Mouse (Mus musculus) embryonic facial prominence, embryonic 13.5 days (tissue): ENCODE data around the gene Polr1d. TPM values are rescaled to one million over a fixed set of nuclear protein-coding genes. Genes with fewer than 3 reads are reported as not detected.

ENCODE experiments used
- ATAC-seq: fragments of 200-750 bp; cut with Nextera tagmentation; 2 replicates; pipeline ENCODE4 v1.8.0; 2017; ENCODE audit warnings: low read depth; ENCODE audit not compliant: insufficient number of reproducible peaks, insufficient read depth, low FRiP score, low TSS enrichment
- H3K27ac ChIP-seq: fragments of 300-500 bp; sonication (generic); 2 replicates; pipeline ENCODE4 v1.5.1; 2015; ENCODE audit warnings: moderate library complexity, mild to moderate bottlenecking, inconsistent platforms
- H3K27me3 ChIP-seq: fragments of 300-500 bp; sonication (generic); 2 replicates; pipeline ENCODE4 v1.6.1; 2015; ENCODE audit warnings: mild to moderate bottlenecking, inconsistent platforms
- H3K36me3 ChIP-seq: fragments of 300-500 bp; sonication (generic); 2 replicates; pipeline ENCODE4 v1.6.1; 2015; ENCODE audit warnings: mild to moderate bottlenecking, inconsistent platforms
- H3K4me1 ChIP-seq: fragments of 300-500 bp; sonication (generic); 2 replicates; pipeline ENCODE4 v1.6.1; 2015; ENCODE audit warnings: inconsistent platforms
- H3K4me2 ChIP-seq: fragments of 300-500 bp; sonication (generic); 2 replicates; pipeline ENCODE4 v1.6.1; 2015; ENCODE audit warnings: moderate library complexity, mild to moderate bottlenecking, inconsistent platforms
- H3K4me3 ChIP-seq: fragments of 300-500 bp; sonication (generic); 2 replicates; pipeline ENCODE4 v1.5.1; 2015; ENCODE audit warnings: mild to moderate bottlenecking, inconsistent platforms
- H3K9ac ChIP-seq: fragments of 300-500 bp; sonication (generic); 2 replicates; pipeline ENCODE4 v1.6.1; 2015; ENCODE audit warnings: mild to moderate bottlenecking, inconsistent platforms
- H3K9me3 ChIP-seq: fragments of 300-500 bp; sonication (generic); 2 replicates; pipeline ENCODE4 v1.6.1; 2016; ENCODE audit warnings: inconsistent platforms
- WGBS: fragments of 180-500 bp; shearing (Covaris S2); methylation state at CpG from one replicate; pipeline ENCODE4 v1.1.7; 2015; ENCODE audit warnings: mixed read lengths; 5-methylcytosine and 5-hydroxymethylcytosine counted together
- polyA plus RNA-seq: library from polyadenylated mRNA; unstranded; fragments of >200 nt; fragmentation: Nextera tagmentation; extraction: Ambion mirVana; gene quantifications from 2 replicates; pipeline ENCODE4 v1.2.1, GENCODE M21; 2015

Gene Polr1d
- 116 and 127 TPM in 2 replicates for polyA plus RNA-seq

- peak within 1 kb of the TSS; percentile 82 for H3K4me3 ChIP-seq
- H3K4me2 ChIP-seq, result peak within 1 kb of the TSS; percentile 90
- WGBS, result under 1% methylated on average over 15 of the region's 17 CpGs
- no peaks in the 10 kb centered on the region for H3K9me3 ChIP-seq
- peaks cover 23% of the 10 kb centered on the region for H3K4me1 ChIP-seq
- H3K27ac ChIP-seq, result peak within 1 kb of the TSS; percentile 94
- H3K36me3 ChIP-seq, result peaks cover 15% of the 10 kb centered on the region; the same call in 1 of the 2 replicates
- peak within 1 kb of the TSS; percentile 88 for H3K9ac ChIP-seq
- ATAC-seq, result peak; percentile 41
- H3K27me3 ChIP-seq, result no peaks in the 10 kb centered on the region
Observed at GRCm38 (mm10) chr5:147076799-147077165, at the start of gene Polr1d. Gene Polr1d (plus strand): TSS chr5:147077050.

GRCm38 (mm10) chr5:147031281-147031680 lies 45.6 kb upstream of the Polr1d start:
- H3K4me2 ChIP-seq, result no peak overlapping the region
- H3K9me3 ChIP-seq, result no peaks in the 10 kb centered on the region
- no peaks in the 10 kb centered on the region for H3K27me3 ChIP-seq
- 87% methylated on average over 14 of the region's 14 CpGs for WGBS
- no peak for ATAC-seq
- no peak overlapping the region for H3K9ac ChIP-seq
- H3K4me3 ChIP-seq, result no peak overlapping the region
- 0 out of 2 replicates have a peak, but pooled peaks cover 2% of the 10 kb centered on the region for H3K4me1 ChIP-seq
- no peak overlapping the region for H3K27ac ChIP-seq
- H3K36me3 ChIP-seq, result peaks cover 49% of the 10 kb centered on the region

DNA sequence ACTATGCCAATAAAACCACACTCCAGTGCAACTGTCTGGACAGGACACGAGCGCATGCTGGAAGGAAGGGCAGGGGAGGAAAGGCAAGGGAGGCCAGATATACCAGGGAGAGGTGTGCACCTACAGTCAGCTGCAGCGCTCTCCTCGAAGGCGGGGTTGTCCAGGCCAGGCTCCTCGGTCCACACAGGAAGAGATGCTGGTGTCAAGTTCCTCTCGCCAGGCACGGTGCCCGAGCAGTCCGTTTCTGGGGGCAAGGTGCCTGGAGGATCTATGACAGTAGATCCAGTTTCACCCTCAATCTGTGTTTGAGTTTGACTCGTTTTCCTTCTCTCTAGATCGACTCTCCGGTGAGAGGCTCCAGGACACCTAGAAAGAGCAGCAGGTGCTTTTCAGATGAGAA lies 43.7 kb upstream of the Polr1d start:
- Histone ChIP-seq H3K27ac (no peak overlapping the region), H3K9ac (no peak overlapping the region), H3K4me2 (no peak overlapping the region), H3K9me3 (no peaks in the 10 kb centered on the region), H3K4me3 (no peak overlapping the region), H3K4me1 (peaks cover 20% of the 10 kb centered on the region), H3K27me3 (no peaks in the 10 kb centered on the region), H3K36me3 (peaks cover 31% of the 10 kb centered on the region)
- WGBS, result 69% methylated on average over 13 of the region's 13 CpGs
- ATAC-seq, result no peak

DNA sequence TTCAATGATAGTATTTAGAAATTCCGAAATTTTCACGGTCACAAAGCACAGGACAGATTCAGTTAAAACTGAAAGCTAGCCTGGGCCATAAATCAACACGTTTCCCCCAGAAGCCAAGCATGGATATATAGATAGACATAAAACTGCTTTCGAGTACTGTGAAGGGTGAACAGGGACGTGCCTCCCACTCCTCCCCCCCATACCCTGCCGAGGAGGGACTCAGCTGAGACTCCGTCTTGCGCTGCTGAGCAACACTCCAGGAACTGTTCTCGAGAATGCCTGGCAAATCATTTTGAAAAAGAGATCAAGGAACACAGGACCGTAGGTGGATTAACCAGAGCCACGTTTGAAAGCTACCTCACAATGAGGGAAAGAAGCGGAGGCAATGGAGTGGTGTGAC lies 42.6 kb upstream of the Polr1d start:
- ATAC-seq, result no peak
- H3K9ac ChIP-seq, result no peak overlapping the region
- H3K4me3 ChIP-seq, result no peak overlapping the region
- no peaks in the 10 kb centered on the region for H3K27me3 ChIP-seq
- no peaks in the 10 kb centered on the region for H3K9me3 ChIP-seq
- H3K4me2 ChIP-seq, result no peak overlapping the region
- H3K36me3 ChIP-seq, result peaks cover 19% of the 10 kb centered on the region
- WGBS, result 80% methylated on average over 12 of the region's 12 CpGs
- H3K4me1 ChIP-seq, result peaks cover 26% of the 10 kb centered on the region
- H3K27ac ChIP-seq, result no peak overlapping the region

- no peak overlapping the region for H3K9ac ChIP-seq
Observed at GRCm38 (mm10) chr5:147035301-147035700, 41.5 kb upstream of the Polr1d start.

GRCm38 (mm10) chr5:147036028-147036427 lies 40.8 kb upstream of the Polr1d start:
- H3K9me3 ChIP-seq, result no peaks in the 10 kb centered on the region
- no peaks in the 10 kb centered on the region for H3K27me3 ChIP-seq
- 71% methylated on average over 10 of the region's 10 CpGs for WGBS
- no peak for ATAC-seq
- H3K4me1 ChIP-seq, result peaks cover 26% of the 10 kb centered on the region
- H3K36me3 ChIP-seq, result peaks cover 19% of the 10 kb centered on the region
- H3K9ac ChIP-seq, result no peak overlapping the region
- no peak overlapping the region for H3K27ac ChIP-seq
- H3K4me3 ChIP-seq, result no peak overlapping the region
- H3K4me2 ChIP-seq, result no peak overlapping the region

More at GRCm38 (mm10) chr5:147035301-147035700, 41.5 kb upstream of the Polr1d start:
- no peak for ATAC-seq
- Histone ChIP-seq H3K27me3 (no peaks in the 10 kb centered on the region), H3K27ac (no peak overlapping the region), H3K36me3 (peaks cover 19% of the 10 kb centered on the region), H3K4me1 (peaks cover 26% of the 10 kb centered on the region), H3K9me3 (no peaks in the 10 kb centered on the region), H3K4me2 (no peak overlapping the region), H3K4me3 (no peak overlapping the region)
- 85% methylated on average over 6 of the region's 6 CpGs for WGBS

GRCm38 (mm10) chr5:147036661-147037060 lies 40.2 kb upstream of the Polr1d start:
- H3K9me3 ChIP-seq, result no peaks in the 10 kb centered on the region
- no peak overlapping the region for H3K27ac ChIP-seq
- no peak overlapping the region for H3K4me3 ChIP-seq
- no peak overlapping the region for H3K9ac ChIP-seq
- H3K36me3 ChIP-seq, result peaks cover 20% of the 10 kb centered on the region
- H3K4me1 ChIP-seq, result peaks cover 26% of the 10 kb centered on the region
- ATAC-seq, result no peak
- H3K27me3 ChIP-seq, result no peaks in the 10 kb centered on the region
- no peak overlapping the region for H3K4me2 ChIP-seq
- WGBS, result 81% methylated on average over 5 of the region's 5 CpGs

DNA sequence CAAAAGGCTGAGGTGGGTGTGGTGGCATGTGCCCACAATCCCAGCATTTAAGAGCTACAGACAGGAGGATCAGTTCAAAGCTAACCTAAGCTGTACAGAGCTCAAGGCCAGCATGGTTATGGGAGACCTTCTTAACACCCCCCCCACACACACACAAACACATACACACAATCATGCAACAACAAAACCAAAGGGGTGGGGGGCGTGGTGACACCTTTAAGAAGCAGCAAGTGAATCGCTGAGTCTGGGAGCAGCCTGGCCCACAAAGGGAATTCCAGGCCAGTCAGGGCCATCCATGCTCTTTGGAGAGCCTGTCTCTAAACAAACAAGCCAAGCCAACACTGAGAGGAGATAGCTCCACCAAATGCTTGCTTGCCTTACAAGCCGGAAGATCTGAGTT lies 39.2 kb upstream of the Polr1d start:
- no peak overlapping the region for H3K9ac ChIP-seq
- peaks cover 16% of the 10 kb centered on the region for H3K36me3 ChIP-seq
- 0 out of 2 replicates have a peak overlapping the region, but pooled peaks have one; percentile 0 for H3K27ac ChIP-seq
- H3K9me3 ChIP-seq, result no peaks in the 10 kb centered on the region
- H3K27me3 ChIP-seq, result no peaks in the 10 kb centered on the region
- peaks cover 26% of the 10 kb centered on the region for H3K4me1 ChIP-seq
- no peak for ATAC-seq
- 68% methylated on average over 3 of the region's 3 CpGs for WGBS
- no peak overlapping the region for H3K4me2 ChIP-seq
- H3K4me3 ChIP-seq, result no peak overlapping the region

DNA sequence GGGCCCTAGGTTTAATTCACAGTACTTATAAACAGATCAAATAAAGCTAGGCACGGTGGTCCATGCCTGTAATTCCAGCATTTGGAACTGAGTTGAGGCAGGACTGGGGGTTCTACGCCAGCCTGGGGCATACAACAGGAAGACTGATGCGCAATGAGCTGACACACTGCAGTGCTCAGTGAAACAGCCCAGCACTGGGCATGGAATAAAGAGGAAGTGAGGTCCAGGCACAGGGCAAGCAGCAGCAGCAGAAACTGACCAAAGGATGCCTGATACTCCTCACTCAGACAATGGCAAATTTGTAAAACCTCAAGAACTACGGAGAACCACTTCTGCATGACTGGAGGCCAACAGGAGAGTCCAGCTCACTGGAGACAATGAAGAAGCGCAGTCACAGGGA lies 37.5 kb upstream of the Polr1d start:
- peaks cover 38% of the 10 kb centered on the region for H3K4me1 ChIP-seq
- ATAC-seq, result no peak
- H3K9me3 ChIP-seq, result no peaks in the 10 kb centered on the region
- H3K4me3 ChIP-seq, result no peak overlapping the region
- no peak overlapping the region for H3K4me2 ChIP-seq
- WGBS, result 77% methylated on average over 5 of the region's 5 CpGs
- no peaks in the 10 kb centered on the region for H3K27me3 ChIP-seq
- H3K36me3 ChIP-seq, result peaks cover 9% of the 10 kb centered on the region
- no peak overlapping the region for H3K27ac ChIP-seq
- H3K9ac ChIP-seq, result no peak overlapping the region

- no peak for ATAC-seq
Observed at GRCm38 (mm10) chr5:147041965-147042937, 34.6 kb upstream of the Polr1d start.

DNA sequence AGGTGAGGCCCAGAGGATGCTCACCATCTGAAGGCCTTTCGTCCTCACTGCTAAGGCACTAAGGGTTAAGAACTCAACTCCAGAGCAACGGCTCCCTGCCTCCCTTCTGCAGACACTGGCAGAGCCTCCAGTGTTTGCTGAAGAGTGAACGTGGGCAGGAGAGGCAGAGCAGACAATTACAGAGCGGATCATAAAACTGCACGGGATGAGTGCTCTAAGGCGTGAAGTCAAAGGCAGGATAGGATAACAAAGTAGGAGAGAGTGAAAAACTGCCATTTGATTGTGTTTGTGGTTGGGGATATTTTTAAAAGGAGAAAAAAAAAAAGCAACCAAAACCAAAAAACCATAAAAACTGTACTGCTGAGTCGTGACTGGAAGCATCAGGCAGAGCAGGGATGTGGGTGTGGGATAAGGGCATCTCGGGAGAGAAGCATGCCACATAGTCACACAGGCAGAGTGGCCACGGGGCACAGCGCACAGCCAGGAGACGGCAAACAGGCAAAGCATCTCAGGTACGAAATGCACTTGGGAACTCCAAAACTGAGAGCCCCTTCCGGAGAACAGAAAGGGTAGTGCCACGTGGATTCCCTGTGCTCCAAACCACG lies 33.5 kb upstream of the Polr1d start:
- H3K9ac ChIP-seq, result no peak overlapping the region
- H3K27me3 ChIP-seq, result no peaks in the 10 kb centered on the region
- 65% methylated on average over 15 of the region's 15 CpGs for WGBS
- H3K4me2 ChIP-seq, result no peak overlapping the region
- peaks cover 25% of the 10 kb centered on the region for H3K4me1 ChIP-seq
- no peaks in the 10 kb centered on the region for H3K9me3 ChIP-seq
- H3K36me3 ChIP-seq, result peaks cover 9% of the 10 kb centered on the region
- ATAC-seq, result no peak
- H3K4me3 ChIP-seq, result no peak overlapping the region
- no peak overlapping the region; the same call in 1 of the 2 replicates for H3K27ac ChIP-seq

More at GRCm38 (mm10) chr5:147041965-147042937, 34.6 kb upstream of the Polr1d start:
- Histone ChIP-seq H3K9ac (no peak overlapping the region), H3K27ac (no peak overlapping the region), H3K4me2 (no peak overlapping the region), H3K36me3 (peaks cover 9% of the 10 kb centered on the region), H3K4me1 (peaks cover 35% of the 10 kb centered on the region), H3K9me3 (no peaks in the 10 kb centered on the region), H3K4me3 (no peak overlapping the region), H3K27me3 (no peaks in the 10 kb centered on the region)
- WGBS, result 83% methylated on average over 40 of the region's 40 CpGs
